Mouse (Mus musculus) bone marrow, adult 2 months (tissue): ENCODE data around the gene Cttnbp2nl.

Source experiments
- CTCF ChIP-seq: fragments of 200-500 bp; IDR thresholded peaks from 2 replicates; pipeline ENCODE4 v1.5.1; 2011; ENCODE audit warnings: low read length, control low read depth; ENCODE audit not compliant: control insufficient read depth, insufficient read depth
- POLR2A ChIP-seq: fragments of 200-500 bp; IDR thresholded peaks from 2 replicates; pipeline ENCODE4 v1.6.1; 2011; ENCODE audit warnings: low read depth, mild to moderate bottlenecking, control low read depth, low read length, borderline replicate concordance; ENCODE audit not compliant: control insufficient read depth

GRCm38 (mm10) chr3:104995707-104996106 lies 57.2 kb downstream of the Cttnbp2nl start:
- TF ChIP-seq POLR2A (no peak), CTCF (no peak)
